Mouse (Mus musculus): ENCODE results near the gene Psmd3. TPM values are rescaled to one million over a fixed set of nuclear protein-coding genes. Genes with fewer than 3 reads are reported as not detected.

The Psmd3 gene
- total and polyA plus RNA-seq, 3 experiments, result 69.2 to 206 (median 76.1) TPM

DNA sequence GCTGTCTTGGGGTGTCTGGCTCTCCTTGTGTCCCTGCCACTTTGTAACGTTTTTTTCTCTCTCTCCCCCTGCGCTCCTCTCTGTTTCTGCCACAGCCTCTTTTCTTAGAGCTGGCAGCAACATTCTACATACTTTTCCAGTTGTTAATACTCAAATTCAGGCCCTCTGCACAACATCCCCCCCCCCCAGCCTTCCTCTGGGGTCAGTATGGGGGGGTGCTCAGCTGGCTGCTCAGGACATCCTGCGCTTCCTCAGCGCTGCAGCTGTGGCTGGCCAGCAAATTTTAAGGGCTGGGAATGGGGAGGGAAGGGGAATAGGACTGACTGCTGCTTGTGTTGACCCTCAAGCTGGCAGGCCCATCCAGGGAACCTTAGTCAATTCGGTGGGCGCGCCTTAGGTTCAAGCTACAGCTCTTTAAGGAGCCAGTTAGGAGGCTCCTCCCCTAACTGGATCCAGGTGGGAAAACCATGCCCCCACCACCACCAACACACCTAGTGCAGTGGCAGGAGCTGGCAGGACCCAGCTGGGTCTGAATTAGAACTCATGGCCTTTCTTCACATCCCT is 62.2 kb downstream of the Psmd3 start:
- H3K4me1 ChIP-seq (ENCODE audit: insufficient read depth, low read depth, low read length), result peaks cover 90% of the 10 kb centered on the region
- H3K36me3 ChIP-seq (replicated peaks), result peaks cover 40% of the 10 kb centered on the region
- no peak overlapping the region for H3K4me3 ChIP-seq (ENCODE audit: low read depth, low read length)
- TF ChIP-seq GATA2 (IDR thresholded peaks at IDR 0.05; ENCODE audit: borderline replicate concordance, low read depth, low read length), result no peak
- no peak for TF ChIP-seq POLR2AphosphoS5 (IDR thresholded peaks at IDR 0.05; ENCODE audit: insufficient replicate concordance, low read depth, low read length)
- no peak for TF ChIP-seq TAL1 (conservative IDR thresholded peaks at IDR 0.05; ENCODE audit: low read depth, low read length)
- no peak for TF ChIP-seq GATA1 (IDR thresholded peaks at IDR 0.05; ENCODE audit: borderline replicate concordance, low read length)
- TF ChIP-seq CTCF (IDR thresholded peaks at IDR 0.05; ENCODE audit: low read depth, low read length), result no peak
- no peaks in the 10 kb centered on the region for H3K9me3 ChIP-seq (replicated peaks)
- no peaks in the 10 kb centered on the region for H3K27me3 ChIP-seq (ENCODE audit: insufficient read depth, low read length)
- no peak for ATAC-seq (ENCODE audit: extremely low read depth, insufficient number of reproducible peaks, low FRiP score, poor library complexity, severe bottlenecking)
- DNase-seq (ENCODE audit: low spot score), result no peak

Other genes starting within 250 kb of the Psmd3 start
- 19.6 and 27.2 TPM in 2 replicates for gene Mien1, start 243.6 kb upstream of the Psmd3 start, total RNA-seq (2014; fragmentation: Nextera tagmentation)
- gene Mien1, start 243.6 kb upstream of the Psmd3 start, total RNA-seq (2017), result 63.9 and 75.0 TPM in 2 replicates
- 44.3 and 45.5 TPM in 2 replicates for gene Mien1, start 243.6 kb upstream of the Psmd3 start, polyA plus RNA-seq (2012)
- gene Grb7, start 236.2 kb upstream of the Psmd3 start, total RNA-seq (2014; fragmentation: Nextera tagmentation), result 1.4 TPM in 1 of 2 replicates, not detected in the other
- not detected in 2 replicates for gene Grb7, start 236.2 kb upstream of the Psmd3 start, total RNA-seq (2017)
- gene Grb7, start 236.2 kb upstream of the Psmd3 start, polyA plus RNA-seq (2012), result 0.06 TPM in 1 of 2 replicates, not detected in the other
- gene Ikzf3, start 136.5 kb upstream of the Psmd3 start, total RNA-seq (2014; fragmentation: Nextera tagmentation), result not detected in 2 replicates
- 0.23 and 0.71 TPM in 2 replicates for gene Ikzf3, start 136.5 kb upstream of the Psmd3 start, total RNA-seq (2017)
- gene Ikzf3, start 136.5 kb upstream of the Psmd3 start, polyA plus RNA-seq (2012), result 0.01 TPM in 1 of 2 replicates, not detected in the other
- gene Zpbp2, start 131.5 kb upstream of the Psmd3 start, total RNA-seq (2014; fragmentation: Nextera tagmentation), result 2.5 and 4.8 TPM in 2 replicates
- gene Zpbp2, start 131.5 kb upstream of the Psmd3 start, total RNA-seq (2017), result 3.3 and 4.6 TPM in 2 replicates
- 0.36 and 0.43 TPM in 2 replicates for gene Zpbp2, start 131.5 kb upstream of the Psmd3 start, polyA plus RNA-seq (2012)
- 11.0 and 22.0 TPM in 2 replicates for gene Ormdl3, start 95.2 kb upstream of the Psmd3 start, total RNA-seq (2014; fragmentation: Nextera tagmentation)
- 55.0 and 57.0 TPM in 2 replicates for gene Ormdl3, start 95.2 kb upstream of the Psmd3 start, total RNA-seq (2017)
- gene Ormdl3, start 95.2 kb upstream of the Psmd3 start, polyA plus RNA-seq (2012), result 37.8 and 43.2 TPM in 2 replicates
- gene Lrrc3c, start 84.3 kb upstream of the Psmd3 start, total RNA-seq (2014; fragmentation: Nextera tagmentation), result not detected in 2 replicates
- not detected in 2 replicates for gene Lrrc3c, start 84.3 kb upstream of the Psmd3 start, total RNA-seq (2017)
- not detected in 2 replicates for gene Lrrc3c, start 84.3 kb upstream of the Psmd3 start, polyA plus RNA-seq (2012)
- 1.3 TPM in 1 of 2 replicates, not detected in the other for gene Gm12355, start 56.9 kb upstream of the Psmd3 start, total RNA-seq (2014; fragmentation: Nextera tagmentation)
- 1.7 and 3.4 TPM in 2 replicates for gene Gm12355, start 56.9 kb upstream of the Psmd3 start, total RNA-seq (2017)
- not detected in 2 replicates for gene Gm12355, start 56.9 kb upstream of the Psmd3 start, polyA plus RNA-seq (2012)
- not detected in 2 replicates for gene Gsdma3, start 56.2 kb upstream of the Psmd3 start, total RNA-seq (2014; fragmentation: Nextera tagmentation)
- 0.12 TPM in 1 of 2 replicates, not detected in the other for gene Gsdma3, start 56.2 kb upstream of the Psmd3 start, total RNA-seq (2017)
- gene Gsdma3, start 56.2 kb upstream of the Psmd3 start, polyA plus RNA-seq (2012), result not detected in 2 replicates
- not detected in 2 replicates for gene Gsdma2, start 35.8 kb upstream of the Psmd3 start, total RNA-seq (2014; fragmentation: Nextera tagmentation)
- 0.23 and 0.27 TPM in 2 replicates for gene Gsdma2, start 35.8 kb upstream of the Psmd3 start, total RNA-seq (2017)
- not detected in 2 replicates for gene Gsdma2, start 35.8 kb upstream of the Psmd3 start, polyA plus RNA-seq (2012)
- not detected in 2 replicates for gene Gsdma, start 18.2 kb upstream of the Psmd3 start, total RNA-seq (2014; fragmentation: Nextera tagmentation)
- not detected in 2 replicates for gene Gsdma, start 18.2 kb upstream of the Psmd3 start, total RNA-seq (2017)
- gene Gsdma, start 18.2 kb upstream of the Psmd3 start, polyA plus RNA-seq (2012), result 0.03 TPM in 1 of 2 replicates, not detected in the other
- not detected in 2 replicates for gene Csf3, start 18.7 kb downstream of the Psmd3 start, total RNA-seq (2014; fragmentation: Nextera tagmentation)
- 0.27 TPM in 1 of 2 replicates, not detected in the other for gene Csf3, start 18.7 kb downstream of the Psmd3 start, total RNA-seq (2017)
- not detected in 2 replicates for gene Csf3, start 18.7 kb downstream of the Psmd3 start, polyA plus RNA-seq (2012)
- gene Med24, start 46.9 kb downstream of the Psmd3 start, total RNA-seq (2014; fragmentation: Nextera tagmentation), result 55.8 and 95.6 TPM in 2 replicates
- gene Med24, start 46.9 kb downstream of the Psmd3 start, total RNA-seq (2017), result 37.8 and 39.7 TPM in 2 replicates
- gene Med24, start 46.9 kb downstream of the Psmd3 start, polyA plus RNA-seq (2012), result 83.8 and 109 TPM in 2 replicates
- 58.0 and 68.0 TPM in 2 replicates for gene Thra, start 58.1 kb downstream of the Psmd3 start, total RNA-seq (2014; fragmentation: Nextera tagmentation)
- gene Thra, start 58.1 kb downstream of the Psmd3 start, total RNA-seq (2017), result 20.1 and 20.3 TPM in 2 replicates
- gene Thra, start 58.1 kb downstream of the Psmd3 start, polyA plus RNA-seq (2012), result 32.3 and 33.1 TPM in 2 replicates
- gene Nr1d1, start 92.8 kb downstream of the Psmd3 start, total RNA-seq (2014; fragmentation: Nextera tagmentation), result 0.75 and 3.1 TPM in 2 replicates
- 0.93 TPM in 2 replicates for gene Nr1d1, start 92.8 kb downstream of the Psmd3 start, total RNA-seq (2017)
- 2.3 TPM in 2 replicates for gene Nr1d1, start 92.8 kb downstream of the Psmd3 start, polyA plus RNA-seq (2012)
- 38.0 and 52.2 TPM in 2 replicates for gene Msl1, start 113.0 kb downstream of the Psmd3 start, total RNA-seq (2014; fragmentation: Nextera tagmentation)
- 39.4 and 45.6 TPM in 2 replicates for gene Msl1, start 113.0 kb downstream of the Psmd3 start, total RNA-seq (2017)
- gene Msl1, start 113.0 kb downstream of the Psmd3 start, polyA plus RNA-seq (2012), result 36.5 and 44.9 TPM in 2 replicates
- 51.8 and 64.6 TPM in 2 replicates for gene Casc3, start 122.4 kb downstream of the Psmd3 start, total RNA-seq (2014; fragmentation: Nextera tagmentation)
- gene Casc3, start 122.4 kb downstream of the Psmd3 start, total RNA-seq (2017), result 13.9 and 17.8 TPM in 2 replicates
- gene Casc3, start 122.4 kb downstream of the Psmd3 start, polyA plus RNA-seq (2012), result 37.4 and 42.7 TPM in 2 replicates
- 0.34 TPM in 1 of 2 replicates, not detected in the other for gene Rapgefl1, start 154.2 kb downstream of the Psmd3 start, total RNA-seq (2014; fragmentation: Nextera tagmentation)
- gene Rapgefl1, start 154.2 kb downstream of the Psmd3 start, total RNA-seq (2017), result 0.12 and 0.27 TPM in 2 replicates
- 0.19 and 0.35 TPM in 2 replicates for gene Rapgefl1, start 154.2 kb downstream of the Psmd3 start, polyA plus RNA-seq (2012)
- gene Wipf2, start 181.1 kb downstream of the Psmd3 start, total RNA-seq (2014; fragmentation: Nextera tagmentation), result 25.4 and 29.9 TPM in 2 replicates
- 2.8 and 3.1 TPM in 2 replicates for gene Wipf2, start 181.1 kb downstream of the Psmd3 start, total RNA-seq (2017)
- 21.5 and 23.9 TPM in 2 replicates for gene Wipf2, start 181.1 kb downstream of the Psmd3 start, polyA plus RNA-seq (2012)
- gene Cdc6, start 225.2 kb downstream of the Psmd3 start, total RNA-seq (2014; fragmentation: Nextera tagmentation), result 60.7 and 84.9 TPM in 2 replicates
- 52.7 and 63.4 TPM in 2 replicates for gene Cdc6, start 225.2 kb downstream of the Psmd3 start, total RNA-seq (2017)
- gene Cdc6, start 225.2 kb downstream of the Psmd3 start, polyA plus RNA-seq (2012), result 3.4 and 4.1 TPM in 2 replicates
- gene Rara, start 245.3 kb downstream of the Psmd3 start, total RNA-seq (2014; fragmentation: Nextera tagmentation), result 109 and 110 TPM in 2 replicates
- 16.9 and 17.1 TPM in 2 replicates for gene Rara, start 245.3 kb downstream of the Psmd3 start, total RNA-seq (2017)
- 84.4 and 103 TPM in 2 replicates for gene Rara, start 245.3 kb downstream of the Psmd3 start, polyA plus RNA-seq (2012)